Mouse (Mus musculus): ENCODE measurements at regions not wholly inside any gene's neighbourhood (a gene's known extent, or its start where the extent isn't known, plus 50 kb on each side); places are given as distances from the start of the nearest gene placed in this dataset.

- H3K27ac ChIP-seq (ENCODE audit: insufficient read depth, low read length), result no peak overlapping the region
- TF ChIP-seq CTCF (IDR thresholded peaks at IDR 0.05; ENCODE audit: extremely low read depth, insufficient read depth, low read length), result no peak
- TF ChIP-seq POLR2A (IDR thresholded peaks at IDR 0.05; ENCODE audit: extremely low read depth, insufficient read depth, low read length), result no peak
- H3K4me1 ChIP-seq (ENCODE audit: control insufficient read depth, insufficient read depth, low read length), result no peaks in the 10 kb centered on the region
- H3K4me3 ChIP-seq (ENCODE audit: insufficient read depth, low read length), result no peak overlapping the region
These were observed 317.4 kb downstream of the Med13l start for GRCm38 (mm10) chr5:118877831-118878230.

- no peaks in the 10 kb centered on the region for H3K4me1 ChIP-seq (ENCODE audit: control insufficient read depth, insufficient read depth, low read length)
- no peak for TF ChIP-seq CTCF (IDR thresholded peaks at IDR 0.05; ENCODE audit: extremely low read depth, insufficient read depth, low read length)
- TF ChIP-seq POLR2A (IDR thresholded peaks at IDR 0.05; ENCODE audit: extremely low read depth, insufficient read depth, low read length), result no peak
- no peak overlapping the region for H3K27ac ChIP-seq (ENCODE audit: insufficient read depth, low read length)
- H3K4me3 ChIP-seq (ENCODE audit: insufficient read depth, low read length), result no peak overlapping the region
These were observed 318.2 kb downstream of the Med13l start for GRCm38 (mm10) chr5:118878722-118879121.

GRCm38 (mm10) chr5:118879808-118880478 lies 319.5 kb downstream of the Med13l start:
- Histone ChIP-seq H3K4me1 (ENCODE audit: control insufficient read depth, insufficient read depth, low read length) (no peaks in the 10 kb centered on the region), H3K27ac (ENCODE audit: insufficient read depth, low read length) (no peak overlapping the region), H3K4me3 (ENCODE audit: insufficient read depth, low read length) (no peak overlapping the region)
- TF ChIP-seq CTCF (IDR thresholded peaks at IDR 0.05; ENCODE audit: extremely low read depth, insufficient read depth, low read length) (peak; percentile 60), POLR2A (IDR thresholded peaks at IDR 0.05; ENCODE audit: extremely low read depth, insufficient read depth, low read length) (no peak)

GRCm38 (mm10) chr5:118880546-118880945 lies 320.1 kb downstream of the Med13l start:
- no peak overlapping the region for H3K27ac ChIP-seq (ENCODE audit: insufficient read depth, low read length)
- no peak for TF ChIP-seq CTCF (IDR thresholded peaks at IDR 0.05; ENCODE audit: extremely low read depth, insufficient read depth, low read length)
- no peak for TF ChIP-seq POLR2A (IDR thresholded peaks at IDR 0.05; ENCODE audit: extremely low read depth, insufficient read depth, low read length)
- no peaks in the 10 kb centered on the region for H3K4me1 ChIP-seq (ENCODE audit: control insufficient read depth, insufficient read depth, low read length)
- no peak overlapping the region for H3K4me3 ChIP-seq (ENCODE audit: insufficient read depth, low read length)

GRCm38 (mm10) chr5:118881886-118882285 lies 321.4 kb downstream of the Med13l start:
- TF ChIP-seq POLR2A (IDR thresholded peaks at IDR 0.05; ENCODE audit: extremely low read depth, insufficient read depth, low read length) (no peak), CTCF (IDR thresholded peaks at IDR 0.05; ENCODE audit: extremely low read depth, insufficient read depth, low read length) (no peak)
- Histone ChIP-seq H3K4me3 (ENCODE audit: insufficient read depth, low read length) (no peak overlapping the region), H3K27ac (ENCODE audit: insufficient read depth, low read length) (no peak overlapping the region), H3K4me1 (ENCODE audit: control insufficient read depth, insufficient read depth, low read length) (no peaks in the 10 kb centered on the region)

- Histone ChIP-seq H3K27ac (ENCODE audit: insufficient read depth, low read length) (no peak overlapping the region), H3K4me1 (ENCODE audit: control insufficient read depth, insufficient read depth, low read length) (no peaks in the 10 kb centered on the region), H3K4me3 (ENCODE audit: insufficient read depth, low read length) (no peak overlapping the region)
- no peak for TF ChIP-seq CTCF (IDR thresholded peaks at IDR 0.05; ENCODE audit: extremely low read depth, insufficient read depth, low read length)
These were observed 327.7 kb downstream of the Med13l start for GRCm38 (mm10) chr5:118888131-118888530.

- Histone ChIP-seq H3K27ac (ENCODE audit: insufficient read depth, low read length) (no peak overlapping the region), H3K4me3 (ENCODE audit: insufficient read depth, low read length) (no peak overlapping the region), H3K4me1 (ENCODE audit: control insufficient read depth, insufficient read depth, low read length) (no peaks in the 10 kb centered on the region)
- TF ChIP-seq CTCF (IDR thresholded peaks at IDR 0.05; ENCODE audit: extremely low read depth, insufficient read depth, low read length) (no peak), POLR2A (IDR thresholded peaks at IDR 0.05; ENCODE audit: extremely low read depth, insufficient read depth, low read length) (no peak)
These were observed 330.7 kb downstream of the Med13l start for GRCm38 (mm10) chr5:118891131-118891530.

- no peak for TF ChIP-seq CTCF (IDR thresholded peaks at IDR 0.05; ENCODE audit: extremely low read depth, insufficient read depth, low read length)
- no peak for TF ChIP-seq POLR2A (IDR thresholded peaks at IDR 0.05; ENCODE audit: extremely low read depth, insufficient read depth, low read length)
- Histone ChIP-seq H3K27ac (ENCODE audit: insufficient read depth, low read length) (no peak overlapping the region), H3K4me3 (ENCODE audit: insufficient read depth, low read length) (no peak overlapping the region), H3K4me1 (ENCODE audit: control insufficient read depth, insufficient read depth, low read length) (no peaks in the 10 kb centered on the region)
These were observed 347.7 kb downstream of the Med13l start for GRCm38 (mm10) chr5:118908224-118908623.

GRCm38 (mm10) chr5:118909756-118910155 lies 349.3 kb downstream of the Med13l start:
- no peak overlapping the region for H3K4me3 ChIP-seq (ENCODE audit: insufficient read depth, low read length)
- TF ChIP-seq POLR2A (IDR thresholded peaks at IDR 0.05; ENCODE audit: extremely low read depth, insufficient read depth, low read length) (no peak), CTCF (IDR thresholded peaks at IDR 0.05; ENCODE audit: extremely low read depth, insufficient read depth, low read length) (no peak)
- no peak overlapping the region for H3K27ac ChIP-seq (ENCODE audit: insufficient read depth, low read length)
- no peaks in the 10 kb centered on the region for H3K4me1 ChIP-seq (ENCODE audit: control insufficient read depth, insufficient read depth, low read length)

GRCm38 (mm10) chr5:118914191-118914750 lies 353.8 kb downstream of the Med13l start:
- Histone ChIP-seq H3K4me1 (ENCODE audit: control insufficient read depth, insufficient read depth, low read length) (no peaks in the 10 kb centered on the region), H3K27ac (ENCODE audit: insufficient read depth, low read length) (no peak overlapping the region), H3K4me3 (ENCODE audit: insufficient read depth, low read length) (no peak overlapping the region)
- TF ChIP-seq POLR2A (IDR thresholded peaks at IDR 0.05; ENCODE audit: extremely low read depth, insufficient read depth, low read length) (no peak), CTCF (IDR thresholded peaks at IDR 0.05; ENCODE audit: extremely low read depth, insufficient read depth, low read length) (no peak)
